Mouse (Mus musculus) liver, embryonic 12.5 days (tissue): ENCODE data around the gene Eno2. TPM values are rescaled to one million over a fixed set of nuclear protein-coding genes. Genes with fewer than 3 reads are reported as not detected.
"Not testable (repeated sequence)": the region's sequence is repeated elsewhere in the genome, so short reads cannot be mapped to it uniquely, and the experiment has no call there.

Experiments used
- ATAC-seq: fragments of 200-750 bp; cut with Nextera tagmentation; 2 replicates; pipeline ENCODE4 v1.8.0; 2017; ENCODE audit warnings: moderate number of reproducible peaks, mild to moderate bottlenecking, moderate library complexity
- H3K27ac ChIP-seq: fragments of 300-500 bp; sonication (generic); 2 replicates; pipeline ENCODE4 v1.5.1; 2016; ENCODE audit warnings: mild to moderate bottlenecking
- H3K27me3 ChIP-seq: fragments of 300-500 bp; sonication (generic); replicated peaks from 2 replicates; pipeline ENCODE4 v1.6.1; 2016; ENCODE audit warnings: mild to moderate bottlenecking, moderate library complexity
- H3K36me3 ChIP-seq: fragments of 300-500 bp; sonication (generic); 2 replicates; pipeline ENCODE4 v1.6.1; 2016; ENCODE audit warnings: mild to moderate bottlenecking, moderate library complexity
- H3K4me1 ChIP-seq: fragments of 300-500 bp; sonication (generic); 2 replicates; pipeline ENCODE4 v1.6.1; 2016
- H3K4me2 ChIP-seq: fragments of 300-500 bp; sonication (generic); 2 replicates; pipeline ENCODE4 v1.6.1; 2016; ENCODE audit warnings: mild to moderate bottlenecking, moderate library complexity
- H3K4me3 ChIP-seq: fragments of 300-500 bp; sonication (generic); 2 replicates; pipeline ENCODE4 v1.5.1; 2016; ENCODE audit warnings: mild to moderate bottlenecking, moderate library complexity
- H3K9ac ChIP-seq: fragments of 300-500 bp; sonication (generic); 2 replicates; pipeline ENCODE4 v1.6.1; 2016; ENCODE audit warnings: mild to moderate bottlenecking, moderate library complexity
- H3K9me3 ChIP-seq: fragments of 300-500 bp; sonication (generic); replicated peaks from 2 replicates; pipeline ENCODE4 v1.6.1; 2016; ENCODE audit warnings: mild to moderate bottlenecking, moderate library complexity
- WGBS: fragments of 180-500 bp; shearing (Covaris S2); methylation state at CpG from one replicate; pipeline ENCODE4 v1.1.7; 2016; ENCODE audit not compliant: insufficient replicate concordance; 5-methylcytosine and 5-hydroxymethylcytosine counted together
- polyA plus RNA-seq: library from polyadenylated mRNA; unstranded; fragments of >200 nt; fragmentation: Nextera tagmentation; extraction: Ambion mirVana; gene quantifications from 2 replicates; pipeline ENCODE4 v1.2.1, GENCODE M21; 2016

Eno2 gene
- polyA plus RNA-seq, 1 experiment from 2014 or later: 0.77 TPM

DNA sequence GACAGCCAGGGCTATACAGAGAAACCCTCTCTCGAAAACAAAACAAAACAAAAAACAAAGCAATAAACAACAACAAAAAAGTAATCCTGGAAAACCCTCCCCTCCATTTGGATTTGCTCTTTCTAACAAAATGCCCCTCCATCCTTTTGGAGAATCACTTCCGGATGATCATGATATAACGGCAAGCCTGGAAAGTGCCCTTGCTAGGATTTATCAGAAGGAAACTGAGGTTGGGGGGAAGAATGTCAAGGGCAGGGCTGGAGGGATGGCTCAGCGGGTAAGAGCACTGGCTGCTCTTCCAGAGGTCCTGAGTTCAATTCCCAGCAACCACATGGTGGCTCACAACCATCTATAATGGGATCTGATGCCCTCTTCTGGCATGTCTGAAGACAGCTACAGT is 34.2 kb upstream of the Eno2 start:
- not testable (repeated sequence) for H3K9me3 ChIP-seq, H3K36me3 ChIP-seq, H3K9ac ChIP-seq, H3K4me3 ChIP-seq, H3K4me2 ChIP-seq, H3K27me3 ChIP-seq, ATAC-seq, H3K27ac ChIP-seq
- H3K4me1 ChIP-seq: peaks cover 55% of the 10 kb centered on the region
- 84% methylated on average over 4 of the region's 4 CpGs for WGBS

DNA sequence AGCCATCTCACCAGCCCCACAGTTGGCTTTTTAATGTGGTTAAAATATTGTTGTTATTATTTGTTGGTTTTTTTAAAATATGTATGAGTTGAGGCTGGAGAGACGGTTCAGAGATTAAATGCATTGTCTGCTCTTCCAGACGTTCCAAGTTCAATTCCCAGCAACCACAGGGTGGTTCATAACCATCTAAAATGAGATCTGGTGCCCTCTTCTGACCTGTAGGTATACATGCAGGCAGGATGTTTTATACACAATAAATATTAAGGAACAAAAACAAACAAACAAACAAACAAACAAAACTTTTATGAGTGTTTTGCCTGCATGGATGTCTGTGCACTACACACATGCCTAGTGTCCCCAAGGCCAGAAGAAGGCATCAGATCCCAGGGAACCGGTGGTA is 33.6 kb upstream of the Eno2 start:
- no peak for ATAC-seq
- H3K4me1 ChIP-seq: peaks cover 50% of the 10 kb centered on the region
- H3K27me3 ChIP-seq: no peaks in the 10 kb centered on the region
- H3K4me3 ChIP-seq: no peak overlapping the region
- no peaks in the 10 kb centered on the region for H3K9me3 ChIP-seq
- no peak overlapping the region for H3K9ac ChIP-seq
- no peaks in the 10 kb centered on the region for H3K36me3 ChIP-seq
- WGBS: 61% methylated on average over 3 of the region's 3 CpGs
- H3K4me2 ChIP-seq: 0 out of 2 replicates have a peak overlapping the region, but pooled peaks have one; percentile 59
- H3K27ac ChIP-seq: no peak overlapping the region

DNA sequence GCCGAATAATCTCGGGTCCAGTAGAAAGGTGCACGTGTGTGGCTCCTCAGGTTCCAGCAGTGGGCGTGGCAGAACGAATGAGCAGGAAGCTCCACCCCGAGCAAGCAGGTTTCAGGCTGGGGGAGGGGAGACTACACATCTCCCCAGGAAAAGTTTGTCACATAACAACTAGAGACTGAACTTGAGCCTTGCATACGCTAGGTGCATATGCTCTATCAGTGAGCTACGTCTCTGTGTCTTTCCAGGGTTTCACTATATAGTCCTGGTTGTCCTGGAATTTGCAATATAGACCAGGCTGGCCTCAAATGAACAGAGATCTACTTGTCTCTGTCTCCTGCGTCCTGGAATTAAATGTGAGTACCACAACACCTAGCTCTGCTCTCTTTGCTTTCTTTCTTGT is 32.9 kb upstream of the Eno2 start:
- Histone ChIP-seq H3K4me2 (peak overlapping the region; percentile 59), H3K4me3 (peak overlapping the region; percentile 34), H3K27ac (peak overlapping the region; percentile 79), H3K4me1 (peaks cover 44% of the 10 kb centered on the region)
- 9% methylated on average over 6 of the region's 9 CpGs for WGBS
- not testable (repeated sequence) for H3K27me3 ChIP-seq, H3K9ac ChIP-seq, H3K36me3 ChIP-seq, H3K9me3 ChIP-seq
- peak; percentile 38 for ATAC-seq

DNA sequence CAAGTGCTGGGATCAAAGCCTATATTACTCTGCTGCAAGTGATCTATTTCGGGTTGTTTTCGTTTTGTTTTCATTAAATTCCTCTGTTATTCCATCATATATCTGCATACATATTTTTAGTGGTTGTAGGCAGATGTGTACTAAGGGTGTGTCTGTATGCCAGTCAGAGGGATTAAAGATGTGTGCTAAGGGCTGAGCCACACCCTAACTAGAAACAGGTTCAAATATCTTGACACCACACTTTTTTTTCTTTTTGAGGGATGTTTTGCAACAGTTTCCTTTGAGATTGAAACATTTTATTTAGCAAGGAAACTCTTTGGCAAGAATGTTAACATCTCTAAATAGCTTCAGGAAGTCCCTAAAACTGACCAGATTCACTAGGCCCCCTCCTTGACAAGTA is 26.7 kb upstream of the Eno2 start:
- Histone ChIP-seq H3K9ac (no peak overlapping the region), H3K4me2 (no peak overlapping the region), H3K27ac (peak overlapping the region; percentile 60; the same call in 1 of the 2 replicates), H3K9me3 (no peaks in the 10 kb centered on the region), H3K27me3 (no peaks in the 10 kb centered on the region), H3K36me3 (peaks cover 3% of the 10 kb centered on the region; the same call in 1 of the 2 replicates), H3K4me1 (peaks cover 12% of the 10 kb centered on the region), H3K4me3 (no peak overlapping the region)
- 69% methylated on average over 2 of the region's 2 CpGs for WGBS
- ATAC-seq: peak; percentile 63

DNA sequence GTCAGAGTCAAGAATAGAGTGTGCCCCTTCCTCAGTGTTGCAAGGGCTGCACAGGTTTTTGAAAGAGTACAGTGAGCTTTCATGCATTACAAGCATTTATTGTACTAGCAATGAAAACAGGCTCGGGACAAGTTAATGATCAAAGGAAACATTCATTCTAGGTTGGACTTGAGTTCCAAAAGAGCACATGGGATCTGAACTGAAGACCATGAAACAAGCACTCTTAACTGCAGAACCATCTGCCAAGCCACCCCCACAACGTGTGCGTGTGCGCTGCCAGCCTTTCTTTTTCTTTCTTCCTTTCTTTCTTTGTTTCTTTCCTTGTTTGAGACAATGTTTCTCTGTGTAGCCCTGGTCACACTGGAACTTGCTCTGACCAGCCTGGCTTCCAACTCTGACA is 26.3 kb upstream of the Eno2 start:
- Histone ChIP-seq H3K27ac (peak overlapping the region; percentile 60; the same call in 1 of the 2 replicates), H3K4me3 (no peak overlapping the region), H3K9me3 (no peaks in the 10 kb centered on the region), H3K9ac (no peak overlapping the region), H3K4me2 (no peak overlapping the region), H3K27me3 (no peaks in the 10 kb centered on the region), H3K36me3 (peaks cover 3% of the 10 kb centered on the region; the same call in 1 of the 2 replicates), H3K4me1 (peaks cover 12% of the 10 kb centered on the region)
- 77% methylated on average over 4 of the region's 4 CpGs for WGBS
- ATAC-seq: peak; percentile 27

DNA sequence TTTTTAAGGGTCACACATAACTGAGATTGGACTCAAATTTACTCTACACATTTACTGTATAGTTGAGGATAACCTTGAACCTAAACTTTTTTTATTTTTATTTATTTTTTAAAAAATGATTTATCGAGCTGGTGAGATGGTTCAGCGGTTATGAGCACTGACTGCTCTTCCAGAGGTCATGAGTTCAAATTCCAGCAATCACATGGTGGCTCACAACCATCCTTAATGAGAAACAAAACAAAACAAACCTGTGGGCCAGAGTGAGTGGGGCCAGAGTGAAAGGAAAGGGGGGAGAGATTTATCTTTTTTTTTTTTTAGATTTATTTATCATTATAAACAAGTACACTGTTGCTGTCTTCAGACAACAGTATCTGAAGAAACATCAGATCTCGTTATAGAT is 22.4 kb upstream of the Eno2 start:
- Histone ChIP-seq H3K36me3 (peaks cover 3% of the 10 kb centered on the region; the same call in 1 of the 2 replicates), H3K9me3 (no peaks in the 10 kb centered on the region), H3K27ac (no peak overlapping the region), H3K27me3 (no peaks in the 10 kb centered on the region), H3K4me3 (no peak overlapping the region), H3K4me1 (peaks cover 11% of the 10 kb centered on the region), H3K4me2 (no peak overlapping the region), H3K9ac (no peak overlapping the region)
- 78% methylated on average over 3 of the region's 3 CpGs for WGBS
- no peak for ATAC-seq

DNA sequence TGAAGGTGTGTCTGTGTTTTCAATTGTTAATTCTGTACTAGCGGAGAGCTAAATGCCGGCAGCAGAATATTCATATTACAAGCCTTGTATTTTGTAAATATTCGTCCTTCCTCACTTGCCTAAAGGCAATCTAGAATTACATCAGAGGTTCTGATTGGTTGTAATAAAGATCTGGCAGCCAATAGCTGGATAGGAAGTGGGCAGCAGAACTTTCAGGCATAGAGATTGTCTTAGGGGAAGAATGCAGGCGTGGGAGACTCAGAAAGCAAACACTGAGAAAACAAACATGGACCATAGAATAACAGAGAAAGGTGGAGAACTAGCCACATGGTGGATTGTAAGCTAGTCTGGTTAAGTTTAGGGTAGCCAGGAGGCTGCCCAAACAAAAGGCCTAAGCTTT is 20.6 kb upstream of the Eno2 start:
- Histone ChIP-seq H3K4me1 (no peaks in the 10 kb centered on the region), H3K27me3 (no peaks in the 10 kb centered on the region), H3K4me3 (no peak overlapping the region), H3K27ac (no peak overlapping the region), H3K9ac (no peak overlapping the region), H3K9me3 (no peaks in the 10 kb centered on the region), H3K36me3 (no peaks in the 10 kb centered on the region), H3K4me2 (no peak overlapping the region)
- ATAC-seq: no peak
- WGBS: 63% methylated on average over 4 of the region's 4 CpGs

DNA sequence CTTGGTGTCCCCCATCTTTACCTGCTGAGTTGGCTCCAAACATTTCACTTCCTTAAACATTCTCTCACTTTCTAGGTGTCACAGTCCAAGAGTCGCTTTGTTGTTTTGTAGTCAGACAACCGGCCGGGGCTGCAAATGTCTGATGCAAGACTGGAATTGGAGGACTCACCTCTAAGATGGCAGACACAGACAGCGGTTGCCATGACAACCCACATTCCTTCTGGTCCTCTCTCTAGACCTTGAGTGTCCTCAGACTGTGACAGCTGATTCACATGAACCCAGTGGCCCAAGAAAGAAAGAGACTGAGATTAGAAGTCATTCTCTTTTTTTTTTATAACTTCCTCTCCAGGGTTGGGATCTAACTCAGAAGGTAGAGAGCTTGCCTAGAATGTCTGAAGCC is 20.0 kb upstream of the Eno2 start:
- 78% methylated on average over 4 of the region's 4 CpGs for WGBS
- Histone ChIP-seq H3K27ac (no peak overlapping the region), H3K27me3 (no peaks in the 10 kb centered on the region), H3K36me3 (no peaks in the 10 kb centered on the region), H3K4me3 (no peak overlapping the region), H3K4me1 (no peaks in the 10 kb centered on the region), H3K9ac (no peak overlapping the region), H3K4me2 (no peak overlapping the region), H3K9me3 (no peaks in the 10 kb centered on the region)
- ATAC-seq: no peak

DNA sequence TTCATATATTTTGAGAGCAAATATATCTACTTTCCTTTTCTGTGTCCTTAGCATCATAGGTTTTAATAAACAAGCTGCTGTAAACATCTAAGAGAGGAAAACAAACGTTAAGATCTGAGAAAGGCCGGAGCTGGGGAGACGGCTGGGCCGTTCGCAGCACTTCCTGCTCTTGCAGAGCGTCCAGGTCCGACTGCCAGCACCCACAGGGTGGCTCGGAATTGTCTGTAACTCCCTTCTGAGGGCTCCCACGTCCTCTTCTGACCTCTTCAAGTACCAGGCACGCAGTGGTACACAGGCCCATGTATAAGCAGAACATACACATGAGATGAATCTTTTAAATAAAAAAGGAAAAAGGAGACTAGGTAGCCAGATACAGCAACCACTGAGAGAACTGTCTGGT is 18.2 kb upstream of the Eno2 start:
- ATAC-seq: no peak
- WGBS: 71% methylated on average over 10 of the region's 10 CpGs
- H3K4me1 ChIP-seq: 0 out of 2 replicates have a peak, but pooled peaks cover under 1% of the 10 kb centered on the region
- no peaks in the 10 kb centered on the region for H3K9me3 ChIP-seq
- H3K27me3 ChIP-seq: no peaks in the 10 kb centered on the region
- H3K36me3 ChIP-seq: no peaks in the 10 kb centered on the region
- H3K4me2 ChIP-seq: no peak overlapping the region
- no peak overlapping the region for H3K4me3 ChIP-seq
- H3K9ac ChIP-seq: no peak overlapping the region
- no peak overlapping the region for H3K27ac ChIP-seq

DNA sequence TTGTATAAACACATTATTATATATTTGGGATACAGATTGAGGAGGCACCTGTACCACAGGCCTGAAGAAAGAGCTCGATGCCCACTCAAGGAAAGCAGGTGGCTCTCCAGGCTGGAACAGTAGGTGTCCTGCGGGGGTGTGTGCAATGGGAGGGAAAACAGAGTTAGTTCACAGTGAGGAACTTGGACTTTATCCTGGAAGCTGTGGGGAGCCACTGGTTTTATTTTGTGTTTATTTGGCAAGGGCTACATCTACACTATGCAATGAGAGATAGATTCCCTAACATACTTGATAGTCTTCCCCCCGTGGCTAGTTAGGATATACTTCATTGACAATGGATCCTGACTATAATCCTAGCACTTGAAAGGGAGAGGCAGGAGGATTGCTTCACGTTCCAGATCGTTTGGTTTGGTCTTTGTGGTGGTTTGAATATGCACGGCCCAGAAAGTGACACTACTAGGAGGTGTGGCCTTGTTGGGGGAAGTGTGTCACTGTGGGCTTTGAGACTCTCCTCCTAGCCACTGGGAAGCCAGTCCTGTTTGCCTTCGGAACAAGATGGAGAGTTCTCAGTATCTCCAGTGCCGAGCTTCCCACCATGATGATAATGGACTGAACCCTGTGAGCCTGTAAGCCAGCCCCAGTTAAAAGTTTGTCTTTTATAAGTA is 17.4 kb upstream of the Eno2 start:
- Histone ChIP-seq H3K9ac (no peak overlapping the region), H3K36me3 (no peaks in the 10 kb centered on the region), H3K4me2 (no peak overlapping the region), H3K9me3 (no peaks in the 10 kb centered on the region), H3K27ac (no peak overlapping the region), H3K27me3 (peaks cover 6% of the 10 kb centered on the region; the same call in 1 of the 2 replicates), H3K4me1 (peaks cover 6% of the 10 kb centered on the region), H3K4me3 (no peak overlapping the region)
- 0 out of 2 replicates have a peak, but pooled peaks have one; percentile 38 for ATAC-seq
- 40% methylated on average over 8 of the region's 8 CpGs for WGBS

DNA sequence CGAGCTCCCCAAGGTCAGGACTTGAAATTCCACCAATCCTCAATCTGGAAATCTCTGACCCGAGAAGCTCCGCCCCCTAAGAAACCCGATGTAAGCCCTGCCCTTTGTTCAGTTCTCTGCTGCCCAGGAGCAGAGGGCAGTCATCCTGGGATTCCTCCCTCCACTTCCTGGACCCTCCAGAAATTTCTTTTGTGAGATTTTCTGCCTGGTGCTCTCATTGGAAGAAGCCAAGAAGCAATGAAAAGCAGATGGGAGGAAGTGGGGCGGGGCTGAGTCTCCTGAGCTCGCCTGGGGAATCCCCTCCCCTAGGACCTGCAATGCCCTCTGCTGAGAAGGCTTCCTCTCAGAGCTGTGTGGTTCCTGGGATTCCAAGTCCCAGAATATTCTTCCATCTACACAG is 13.0 kb upstream of the Eno2 start:
- peaks cover 50% of the 10 kb centered on the region for H3K27me3 ChIP-seq
- H3K9ac ChIP-seq: no peak overlapping the region
- WGBS: 12% methylated on average over 6 of the region's 6 CpGs
- H3K9me3 ChIP-seq: no peaks in the 10 kb centered on the region
- H3K4me2 ChIP-seq: peak overlapping the region; percentile 38
- no peaks in the 10 kb centered on the region for H3K36me3 ChIP-seq
- ATAC-seq: no peak
- H3K4me3 ChIP-seq: no peak overlapping the region
- H3K27ac ChIP-seq: no peak overlapping the region
- peaks cover 10% of the 10 kb centered on the region for H3K4me1 ChIP-seq

DNA sequence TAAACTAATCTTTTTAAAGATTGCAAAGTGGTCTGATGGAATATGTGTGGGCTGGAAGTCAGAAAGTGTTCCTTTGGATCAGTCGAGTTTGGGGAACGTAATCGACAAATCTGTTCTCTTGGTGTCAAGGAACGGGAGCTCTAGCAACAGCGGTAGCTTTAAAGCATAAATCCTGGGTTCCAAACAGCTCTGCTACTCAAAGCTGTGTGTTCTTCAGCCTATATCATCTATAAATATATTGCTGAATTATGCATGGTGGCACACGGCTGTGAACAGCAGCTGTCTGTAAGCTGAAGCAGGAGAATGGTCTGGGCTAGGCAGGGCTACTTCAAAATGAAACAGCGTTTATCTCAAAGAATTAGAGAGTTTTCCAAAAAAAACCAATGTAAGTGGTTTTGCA is 11.4 kb upstream of the Eno2 start:
- Histone ChIP-seq H3K27ac (no peak overlapping the region), H3K4me3 (no peak overlapping the region), H3K4me1 (peaks cover 10% of the 10 kb centered on the region), H3K36me3 (no peaks in the 10 kb centered on the region), H3K27me3 (peaks cover 59% of the 10 kb centered on the region), H3K9ac (no peak overlapping the region), H3K4me2 (no peak overlapping the region), H3K9me3 (no peaks in the 10 kb centered on the region)
- 74% methylated on average over 7 of the region's 7 CpGs for WGBS
- ATAC-seq: no peak

DNA sequence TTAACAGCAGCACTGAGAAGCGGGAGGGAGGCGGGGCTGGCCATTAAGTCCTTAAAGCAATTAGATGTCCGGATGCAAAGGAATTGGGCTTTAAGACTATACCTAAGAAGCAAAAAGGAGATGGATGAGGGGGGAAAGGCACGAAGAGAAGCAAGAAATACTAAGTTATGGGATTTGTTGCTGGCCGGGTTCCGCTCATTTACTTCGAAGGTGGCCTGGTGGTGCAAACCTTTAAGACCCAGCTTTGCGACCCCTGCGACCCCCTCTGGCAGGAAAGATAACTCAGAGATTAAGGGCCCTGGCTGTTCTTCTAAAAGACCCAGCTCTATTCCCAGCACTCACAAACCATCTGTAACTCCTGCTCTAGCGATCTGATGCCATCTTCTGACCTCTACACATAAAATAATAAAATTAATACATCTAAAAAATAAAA is 10.5 kb upstream of the Eno2 start:
- Histone ChIP-seq H3K4me1 (peaks cover 10% of the 10 kb centered on the region), H3K9ac (no peak overlapping the region), H3K9me3 (no peaks in the 10 kb centered on the region), H3K27me3 (peaks cover 65% of the 10 kb centered on the region), H3K27ac (no peak overlapping the region), H3K4me3 (peak overlapping the region; percentile 20), H3K4me2 (peak overlapping the region; percentile 52), H3K36me3 (no peaks in the 10 kb centered on the region)
- WGBS: 11% methylated on average over 10 of the region's 10 CpGs
- ATAC-seq: no peak
